Mouse (Mus musculus): ENCODE results near the gene Pld1.

- TF ChIP-seq MYOG (IDR thresholded peaks at IDR 0.05; ENCODE audit: control insufficient read depth, extremely low read depth, insufficient read length) = no peak
- no peak for TF ChIP-seq CTCF (IDR thresholded peaks at IDR 0.05; ENCODE audit: control insufficient read depth, insufficient read depth, insufficient read length)
Observed at GRCm38 (mm10) chr3:27929219-27929618, 9.3 kb upstream of the Pld1 start.
